Mouse (Mus musculus) layer of hippocampus, postnatal 25 days (tissue): ENCODE measurements around the gene Col24a1. TPM values are rescaled to one million over a fixed set of nuclear protein-coding genes. Genes with fewer than 3 reads are reported as not detected.

Source experiments
- total RNA-seq, 2 experiments: library from RNA; stranded (reverse); gene quantifications; 2 replicates each; pipeline ENCODE4 v1.2.3; 2021

The Col24a1 gene
- total RNA-seq, 2 experiments from 2014 or later, result 0.15 to 0.31 TPM

Other genes with a start within 250 kb of the Col24a1 start
- not detected for gene Clca2, start 193.0 kb upstream of the Col24a1 start, total RNA-seq
- 10 to 100 TPM; 16.0 to 17.9 TPM for gene Odf2l, start 173.9 kb upstream of the Col24a1 start, total RNA-seq